Mouse (Mus musculus) layer of hippocampus, postnatal 10 days (tissue): ENCODE measurements around the gene Pkm. TPM values are rescaled to one million over a fixed set of nuclear protein-coding genes. Genes with fewer than 3 reads are reported as not detected.

Experiments used
- DNase-seq, 2 experiments: peaks; one replicate each; pipeline ENCODE4 v3.0.0; 2021; ENCODE audit warnings: low spot score in 2 of 2
- total RNA-seq, 2 experiments: library from RNA; stranded (reverse); gene quantifications; 2 replicates each; pipeline ENCODE4 v1.2.3; 2021

Pkm gene
- total RNA-seq, 2 experiments from 2014 or later, result 761 to 808 TPM

DNA sequence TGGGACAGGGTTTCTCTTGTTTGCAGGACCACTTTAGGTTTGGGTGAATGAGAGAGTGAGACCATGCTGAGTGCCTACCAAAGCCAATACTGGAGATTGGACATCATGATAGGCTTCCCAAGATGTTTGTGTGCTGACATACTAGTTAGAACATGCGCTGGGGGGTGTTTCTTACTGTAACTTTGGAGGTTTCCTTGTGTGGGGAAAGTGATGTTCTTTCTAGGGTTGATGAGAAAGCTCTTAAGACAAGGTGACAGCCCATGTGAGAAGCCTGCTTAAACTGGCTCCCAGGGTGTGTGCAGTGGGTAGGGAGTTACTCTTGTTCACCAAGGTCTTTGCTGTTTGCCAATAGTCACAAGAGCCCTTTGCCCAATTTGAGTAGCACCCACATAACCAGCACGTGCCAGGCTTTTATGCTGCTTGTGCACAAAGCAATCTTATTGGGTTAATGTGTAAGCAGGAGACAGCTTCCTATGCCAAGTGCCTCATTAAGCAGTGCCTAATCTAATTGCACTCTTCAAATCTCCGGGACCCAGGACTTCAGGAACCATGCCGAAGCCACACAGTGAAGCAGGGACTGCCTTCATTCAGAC, 8.6 kb downstream of the Pkm start:
- no peak for DNase-seq

DNA sequence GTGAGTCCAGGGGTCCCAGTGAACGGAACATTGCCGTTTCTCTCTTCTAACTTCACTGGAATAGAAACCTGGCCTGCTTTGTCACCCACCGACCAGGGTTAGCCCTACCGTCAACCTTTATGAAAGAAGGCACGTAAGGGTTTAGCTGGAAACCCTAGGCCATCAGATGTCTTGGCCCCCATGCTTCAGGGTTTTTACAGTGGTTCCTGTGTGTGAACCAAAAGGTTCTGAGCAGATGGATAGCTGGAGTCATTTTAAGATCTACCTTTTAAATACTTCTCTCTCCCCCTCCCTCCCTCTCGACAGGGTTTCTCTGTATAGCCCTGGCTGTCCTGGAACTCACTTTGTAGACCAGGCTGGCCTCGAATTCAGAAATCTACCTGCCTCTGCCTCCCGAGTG, 9.8 kb downstream of the Pkm start:
- DNase-seq, result no peak

DNA sequence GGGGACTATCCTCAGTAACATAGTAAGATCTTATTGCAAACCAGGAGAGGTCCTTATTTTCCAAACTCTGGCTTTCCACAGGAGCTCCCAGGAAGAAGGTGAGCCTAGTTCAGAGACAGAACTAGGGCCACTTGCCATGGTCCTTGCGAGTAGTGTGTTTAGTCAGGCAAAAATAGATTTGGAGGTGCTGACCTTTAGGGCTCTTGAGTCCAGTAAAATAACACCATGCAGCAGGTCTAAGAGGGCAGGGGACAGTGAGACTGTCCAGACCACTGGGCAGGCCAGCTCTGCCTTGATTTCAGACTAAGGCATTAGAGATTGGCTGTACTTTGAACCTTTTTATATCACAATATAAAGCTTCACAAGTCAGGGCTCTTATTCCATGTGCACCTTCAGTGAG, 10.6 kb downstream of the Pkm start:
- no peak for DNase-seq

DNA sequence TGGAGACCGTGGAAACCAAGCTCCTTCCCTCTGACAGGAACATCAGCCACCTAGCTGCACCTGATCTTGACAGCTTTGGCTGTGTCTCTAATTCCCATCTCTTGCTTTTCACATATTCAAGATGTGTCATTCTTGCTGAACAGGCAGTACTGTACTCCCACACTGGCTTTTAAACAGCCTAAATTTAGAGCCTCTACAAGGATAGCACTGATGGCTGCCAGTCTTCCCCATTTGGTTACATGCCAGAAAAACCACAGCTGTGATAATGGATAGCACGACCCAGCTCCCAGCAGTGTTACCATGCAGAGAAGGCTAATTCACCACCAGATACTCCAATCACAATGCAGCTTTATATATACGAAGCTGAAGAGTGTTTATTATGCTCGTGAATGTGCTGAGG, 11.1 kb downstream of the Pkm start:
- no peak for DNase-seq

DNA sequence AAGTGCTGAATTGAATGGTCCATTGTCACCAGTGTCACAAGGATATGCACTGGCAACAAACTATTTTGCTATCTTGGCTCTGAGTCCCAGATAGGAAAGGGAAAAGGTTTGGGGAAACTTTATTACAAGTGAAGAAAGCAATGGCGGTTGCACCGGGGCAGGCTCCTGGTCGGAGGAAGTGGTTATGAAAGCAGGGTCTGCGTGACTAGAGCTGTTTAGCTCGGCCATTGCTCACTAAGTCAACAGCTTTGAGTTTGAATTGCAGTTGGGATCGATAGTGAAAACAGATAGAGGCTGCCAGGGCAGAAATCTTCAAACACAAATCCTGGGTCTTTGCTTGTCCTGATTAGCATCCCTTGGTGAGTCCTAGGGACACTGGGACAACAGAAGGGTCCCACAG, 11.7 kb downstream of the Pkm start:
- no peak for DNase-seq

DNA sequence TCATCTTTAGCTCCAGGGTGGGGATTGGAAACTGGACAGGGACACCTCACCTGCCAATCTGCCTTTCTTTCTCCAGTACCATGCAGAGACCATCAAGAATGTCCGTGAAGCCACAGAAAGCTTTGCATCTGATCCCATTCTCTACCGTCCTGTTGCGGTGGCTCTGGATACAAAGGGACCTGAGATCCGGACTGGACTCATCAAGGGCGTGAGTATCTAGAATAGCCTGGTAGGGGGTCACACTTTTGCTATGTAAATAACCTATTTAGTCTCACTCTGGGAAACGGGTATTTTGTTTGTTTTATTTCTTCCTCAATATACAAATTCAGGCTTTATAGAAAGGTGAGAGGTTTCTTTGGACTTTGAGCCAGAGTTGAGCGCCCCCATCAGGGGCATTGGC, 12.3 kb downstream of the Pkm start:
- DNase-seq, result no peak

DNA sequence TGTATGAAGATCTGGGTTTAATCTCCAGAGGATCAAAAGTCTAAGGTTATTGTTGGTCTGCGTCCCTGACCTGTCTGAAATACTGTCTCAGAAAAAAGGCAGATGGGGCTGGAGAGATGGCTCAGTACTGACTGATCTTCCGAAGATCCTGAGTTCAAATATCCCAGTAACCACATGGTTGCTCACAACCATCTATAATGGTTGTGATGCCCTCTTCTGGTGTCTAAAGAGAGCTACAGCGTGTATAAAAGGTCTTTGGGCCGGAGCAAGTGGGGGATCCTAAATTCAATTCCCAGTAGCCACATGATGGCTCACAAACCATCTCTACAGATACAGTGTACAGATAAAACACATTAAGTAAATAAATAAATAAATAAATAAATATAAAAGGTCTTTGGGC, 13.0 kb downstream of the Pkm start:
- no peak for DNase-seq

DNA sequence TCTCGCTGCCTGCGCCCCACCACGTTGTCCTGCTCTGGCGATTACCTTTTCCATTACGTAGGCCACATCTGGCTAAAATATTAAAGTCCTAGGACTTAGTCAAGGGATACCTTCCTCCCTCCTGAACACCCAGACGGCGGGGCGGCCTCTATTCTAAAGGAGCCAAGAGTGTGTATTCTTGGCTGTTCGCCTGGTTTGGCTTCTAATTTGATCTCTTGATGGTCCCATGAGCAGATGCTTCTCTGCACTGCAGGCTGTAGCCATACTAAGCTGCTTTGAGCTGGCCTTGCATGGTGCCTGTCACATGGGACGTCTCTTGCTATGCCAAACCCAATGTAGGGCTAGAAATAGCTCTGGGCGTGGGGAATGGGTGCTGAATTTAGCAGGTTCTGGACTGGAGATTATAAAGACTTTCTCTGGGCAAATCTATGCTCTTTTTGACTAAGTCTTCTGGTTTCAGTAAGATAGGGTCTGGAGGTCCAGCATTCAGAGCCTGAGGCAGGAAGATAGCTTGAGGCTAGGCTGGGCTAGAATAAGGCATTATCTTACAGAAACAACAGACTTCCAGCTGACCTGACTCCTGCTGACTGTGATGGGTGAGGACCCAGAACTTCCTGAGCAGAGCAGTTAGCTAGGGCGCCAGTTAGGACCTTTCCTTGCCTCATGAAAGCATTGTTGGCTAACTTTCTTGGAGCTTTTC, 16.2 kb downstream of the Pkm start:
- no peak for DNase-seq

DNA sequence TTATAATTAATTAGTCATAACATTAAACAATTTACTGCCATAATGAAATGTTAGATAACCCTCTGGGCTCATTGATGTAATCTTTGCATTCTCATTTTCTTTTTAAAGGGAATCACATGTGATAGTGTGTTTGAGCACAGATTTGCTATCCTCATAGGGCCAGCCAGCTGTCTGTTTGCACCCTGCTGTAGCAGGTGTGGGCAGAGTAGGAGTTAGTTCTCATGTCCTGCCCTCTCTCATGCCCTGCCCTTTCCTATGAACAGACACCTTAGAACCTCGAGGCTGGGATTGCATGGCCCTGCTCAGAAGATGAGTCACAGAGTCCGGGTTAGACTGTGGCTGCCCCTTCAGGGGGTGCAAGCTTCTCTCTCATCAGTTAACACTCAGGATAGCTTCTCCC, 17.3 kb downstream of the Pkm start:
- DNase-seq, result no peak

DNA sequence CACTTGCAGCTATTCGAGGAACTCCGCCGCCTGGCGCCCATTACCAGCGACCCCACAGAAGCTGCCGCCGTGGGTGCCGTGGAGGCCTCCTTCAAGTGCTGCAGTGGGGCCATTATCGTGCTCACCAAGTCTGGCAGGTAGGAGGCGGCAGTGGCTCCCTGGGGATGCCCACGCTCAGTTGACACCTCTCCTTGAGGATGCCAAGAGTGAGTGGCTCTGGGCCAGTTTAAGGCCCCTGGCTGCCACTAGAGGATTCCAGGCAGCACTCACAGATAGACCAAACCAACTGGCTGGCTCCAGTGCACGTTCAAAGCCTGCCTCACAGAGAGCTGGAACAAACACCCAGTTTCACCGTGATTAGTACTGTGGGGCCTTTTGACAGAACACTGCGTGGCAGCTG, 19.4 kb downstream of the Pkm start:
- no peak for DNase-seq

DNA sequence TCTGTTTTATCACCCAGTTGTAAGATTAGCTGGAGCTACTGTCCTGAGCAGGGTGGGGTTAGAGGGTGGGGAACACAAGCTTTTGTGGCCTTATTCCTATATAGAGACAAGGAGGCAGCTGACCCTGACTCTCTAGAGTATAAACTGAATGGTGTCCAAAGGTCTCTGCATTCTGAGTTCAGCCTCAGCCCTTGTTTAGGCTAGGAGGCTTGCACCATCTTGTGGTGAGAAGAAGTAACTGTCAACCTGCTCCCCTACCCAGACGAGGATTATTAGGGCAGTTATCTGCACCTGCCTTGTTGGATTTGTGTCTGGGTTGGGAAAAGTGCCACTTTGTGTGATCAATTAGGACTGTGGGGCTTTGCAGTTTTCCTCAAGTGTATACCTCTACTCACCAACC, 22.1 kb downstream of the Pkm start:
- DNase-seq, result no peak

DNA sequence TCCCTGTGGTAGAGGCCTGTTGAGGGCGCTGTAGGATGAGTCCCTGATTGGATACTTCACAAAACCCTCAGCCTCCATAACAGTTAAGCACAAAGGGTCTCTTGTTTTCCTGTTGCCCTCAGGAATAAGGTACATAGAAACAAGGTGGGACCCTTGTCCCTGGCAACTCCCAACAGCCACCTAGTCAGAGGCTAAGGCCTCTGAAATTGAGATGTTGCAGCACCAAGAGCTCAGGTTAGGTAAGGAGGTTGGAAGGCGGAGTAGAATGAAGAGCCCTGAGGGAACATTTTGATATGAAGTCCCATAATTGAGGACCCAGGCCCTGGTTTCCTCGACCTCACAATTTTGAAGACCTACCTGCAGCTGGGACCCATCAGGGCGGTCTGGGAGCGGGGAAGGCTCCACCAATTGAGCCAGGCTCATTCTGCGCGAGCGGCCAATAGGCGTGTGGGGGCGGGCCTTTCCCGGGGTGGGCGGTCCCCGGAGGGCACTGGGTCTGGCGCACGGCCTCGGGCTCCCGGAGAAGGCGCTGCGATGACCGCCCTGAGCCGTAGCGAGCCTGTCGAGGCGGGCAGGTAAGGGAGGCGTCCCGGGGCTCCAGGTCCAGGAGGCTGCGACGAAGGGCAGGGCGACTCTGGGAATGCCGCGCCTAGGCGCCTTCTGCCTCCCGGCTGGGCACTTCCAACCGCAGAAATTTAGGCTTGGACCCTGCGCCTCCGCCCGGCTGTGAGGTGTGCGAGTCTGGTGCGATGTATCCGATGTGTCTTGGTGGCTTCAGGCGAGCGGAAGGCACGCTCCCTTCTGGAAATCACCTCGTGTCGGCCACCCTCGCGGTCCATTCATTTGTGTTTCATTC, 23.7 kb downstream of the Pkm start, which contains the start of gene Gramd2:
TSS of gene Gramd2 (plus strand) at position 467 of the 856 bp plus-strand sequence.
- peak; percentile 75 to 82 for DNase-seq

DNA sequence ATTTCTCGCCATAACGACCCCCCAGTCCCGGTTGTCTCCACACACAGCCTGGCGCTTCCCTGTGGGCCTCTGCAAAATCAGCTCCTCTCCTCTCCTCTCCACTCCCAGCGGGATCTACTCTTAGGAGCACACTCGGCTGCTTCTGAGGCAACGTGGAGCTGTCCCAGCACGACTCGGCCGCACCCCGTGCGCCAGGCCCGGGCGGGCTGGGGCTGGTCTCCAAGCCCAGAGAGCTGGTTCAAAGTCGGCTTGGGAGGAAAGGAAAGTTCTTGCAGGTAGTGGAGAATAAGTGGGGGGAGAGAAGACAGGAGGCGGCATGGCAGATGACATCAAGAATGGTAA, 24.3 kb downstream of the Pkm start:
- DNase-seq, result no peak

DNA sequence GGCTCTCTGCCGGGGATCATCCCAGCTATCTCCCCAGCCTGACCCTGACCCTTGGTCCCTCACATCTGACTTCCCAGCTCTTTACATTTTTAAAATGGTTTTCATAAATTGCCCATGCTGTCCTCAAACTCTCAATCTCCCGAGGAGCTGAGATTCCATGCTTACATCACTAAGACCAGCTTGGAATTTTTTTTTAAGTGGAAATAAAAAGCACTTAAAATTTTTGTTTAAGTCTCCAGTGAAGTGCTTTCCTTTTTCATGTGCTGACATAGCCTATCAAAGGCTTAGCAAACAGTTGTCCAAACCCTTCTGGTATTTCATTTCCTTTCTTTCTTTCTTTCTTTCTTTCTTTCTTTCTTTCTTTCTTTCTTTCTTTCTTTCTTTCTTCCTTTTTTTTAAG, 27.9 kb downstream of the Pkm start:
- DNase-seq, result no peak

DNA sequence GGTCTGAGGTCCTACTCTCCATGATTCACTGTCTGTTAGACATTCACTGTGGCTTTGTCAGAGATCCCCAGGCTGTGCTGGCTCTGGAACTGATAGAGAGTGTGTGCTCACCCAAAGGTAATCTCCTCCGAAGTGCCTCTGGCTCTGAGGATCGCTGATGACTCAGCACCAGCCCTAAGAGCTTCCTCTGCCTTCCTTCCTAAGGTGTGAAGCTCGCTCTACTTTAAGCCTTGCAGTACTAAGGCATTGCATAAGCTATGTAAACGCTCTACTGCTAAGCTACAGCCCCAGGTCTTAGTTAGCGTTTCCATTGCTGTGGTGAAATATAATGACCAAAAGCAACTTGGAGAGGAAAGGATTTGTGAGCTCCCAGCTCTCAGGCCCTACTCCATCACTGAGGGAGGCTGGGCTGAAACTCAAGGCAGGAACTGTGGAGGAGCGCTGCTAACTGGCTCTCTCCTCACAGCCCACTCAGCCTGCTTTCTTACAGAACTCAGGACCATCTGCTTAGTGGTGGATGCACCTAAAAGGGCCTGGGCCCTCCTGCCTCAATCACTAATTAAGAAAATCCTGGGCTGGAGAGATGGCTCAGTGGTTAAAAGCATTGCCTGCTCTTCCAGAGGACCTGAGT, 31.4 kb downstream of the Pkm start:
- DNase-seq, result no peak

DNA sequence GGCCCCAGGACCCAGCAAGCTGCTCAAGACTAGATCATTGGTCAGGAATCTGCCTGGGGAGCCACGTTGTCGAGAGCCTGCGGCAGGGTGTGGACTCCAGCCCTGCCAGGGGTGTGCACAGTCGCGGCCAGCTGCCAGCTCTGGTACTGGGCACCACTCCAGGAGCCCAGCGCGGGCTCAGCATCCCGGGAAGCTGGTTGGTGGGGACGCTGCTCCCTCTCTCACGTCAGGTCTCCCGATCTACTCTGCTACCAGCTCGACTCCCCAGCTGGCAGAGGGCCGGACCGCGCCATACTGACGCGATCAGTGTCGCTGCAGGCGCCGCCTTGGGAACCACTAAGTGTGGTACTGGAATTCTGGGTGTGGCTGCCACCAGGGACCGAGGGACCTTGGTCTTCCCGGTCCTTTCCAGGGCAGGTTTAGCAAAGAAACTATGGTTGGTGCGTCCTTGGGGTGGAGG, 35.5 kb downstream of the Pkm start:
- DNase-seq, result peak; percentile 88 to 90

DNA sequence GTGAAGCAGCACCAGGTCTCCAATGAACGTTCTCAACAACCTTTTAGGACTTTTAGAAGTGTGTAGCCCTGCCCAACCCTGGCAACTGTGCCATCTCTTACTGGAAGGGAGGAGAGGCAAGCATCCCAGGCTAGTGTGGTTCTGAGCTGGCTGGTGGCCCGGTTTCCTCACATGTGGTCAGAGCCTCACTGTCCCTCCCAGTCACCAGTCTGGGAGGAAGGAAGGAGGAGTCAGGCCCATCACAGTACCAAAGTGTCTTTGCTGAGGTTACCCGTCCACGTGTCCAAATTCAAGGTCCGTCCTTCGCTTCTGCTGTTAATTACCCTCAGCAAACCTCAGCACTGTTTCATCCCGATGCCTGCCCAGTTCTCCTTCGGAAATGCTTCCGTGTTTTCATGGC, 36.0 kb downstream of the Pkm start:
- DNase-seq, result peak; percentile 64 to 71

DNA sequence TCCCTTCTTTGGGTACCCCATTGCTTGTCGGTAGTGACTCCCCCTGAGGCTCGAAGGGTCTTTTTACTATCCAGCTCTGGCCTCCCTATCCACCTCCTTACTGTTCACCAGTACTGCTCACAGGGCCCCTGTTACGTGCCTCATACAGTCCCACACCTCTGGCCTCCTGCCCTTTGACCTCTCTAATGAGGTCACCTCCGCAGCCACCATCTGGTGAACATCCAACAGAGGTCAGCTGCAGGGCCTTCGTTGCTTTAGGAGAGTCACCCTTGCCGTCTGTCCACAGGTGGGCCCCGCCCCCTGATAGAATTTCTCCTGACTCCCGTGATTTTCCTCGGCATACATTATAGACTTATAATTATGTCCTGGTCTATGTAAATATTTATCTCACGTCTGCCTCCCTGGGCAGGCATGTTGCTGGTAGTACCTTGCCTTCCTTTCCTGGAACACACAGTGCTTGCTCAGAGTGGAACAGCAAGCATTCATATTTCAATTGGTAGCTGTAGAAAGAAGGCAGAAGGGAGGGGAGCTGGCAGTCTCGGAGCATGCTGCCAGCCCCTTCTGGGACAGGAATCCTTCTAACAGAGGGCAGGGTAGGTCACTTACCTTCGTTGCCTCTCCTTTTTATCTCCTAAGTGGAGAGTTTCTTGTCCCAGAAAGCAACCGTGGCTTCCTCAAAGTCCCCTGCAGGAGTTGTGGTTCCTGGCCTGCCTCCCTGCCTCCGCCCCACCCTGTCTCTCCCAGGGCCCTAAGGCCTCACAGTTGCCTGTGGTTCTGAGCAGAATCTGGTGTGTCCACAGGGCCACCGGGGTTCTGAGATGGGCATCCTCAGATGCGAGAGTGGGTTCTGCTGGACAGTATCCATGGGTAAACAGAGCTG, 38.6 kb downstream of the Pkm start:
- DNase-seq, result no peak

DNA sequence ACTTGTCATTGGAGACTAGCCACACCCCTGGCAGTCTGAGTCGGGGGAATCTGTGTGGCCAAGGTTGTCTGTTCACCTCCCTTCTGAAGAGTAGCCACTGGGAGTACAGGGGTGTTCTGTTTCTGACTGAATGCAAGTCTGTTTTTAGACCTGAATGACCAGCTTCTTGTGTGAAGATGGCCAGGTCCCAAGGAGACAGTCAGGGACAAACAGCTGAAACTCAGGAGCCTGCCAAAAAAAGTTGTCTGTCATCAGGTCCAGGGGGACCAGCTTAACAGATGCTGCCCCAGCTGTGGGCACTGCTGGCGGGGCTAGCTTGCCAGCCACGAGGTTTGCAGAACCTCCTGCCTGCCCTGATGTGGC, 39.3 kb downstream of the Pkm start:
- DNase-seq, result no peak

DNA sequence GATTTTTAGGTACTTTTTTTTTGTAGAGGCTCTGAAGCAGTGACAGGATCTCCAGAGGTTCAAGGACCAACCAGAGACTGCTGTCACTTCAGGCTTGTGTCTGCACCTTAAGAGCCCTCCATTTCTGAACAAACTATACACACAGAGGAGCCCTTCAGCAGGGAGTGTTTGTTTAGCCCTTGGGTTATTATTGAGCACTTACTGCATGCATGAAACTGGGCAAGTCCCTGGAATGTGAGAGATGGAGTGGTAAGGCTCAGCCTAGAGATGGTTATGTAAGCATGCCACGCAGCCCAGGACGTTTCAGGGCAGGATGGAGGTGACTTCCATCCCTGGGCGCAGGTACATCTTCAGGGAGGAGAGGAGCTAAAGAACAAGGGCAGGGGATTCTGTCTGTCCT, 40.2 kb downstream of the Pkm start:
- no peak for DNase-seq

DNA sequence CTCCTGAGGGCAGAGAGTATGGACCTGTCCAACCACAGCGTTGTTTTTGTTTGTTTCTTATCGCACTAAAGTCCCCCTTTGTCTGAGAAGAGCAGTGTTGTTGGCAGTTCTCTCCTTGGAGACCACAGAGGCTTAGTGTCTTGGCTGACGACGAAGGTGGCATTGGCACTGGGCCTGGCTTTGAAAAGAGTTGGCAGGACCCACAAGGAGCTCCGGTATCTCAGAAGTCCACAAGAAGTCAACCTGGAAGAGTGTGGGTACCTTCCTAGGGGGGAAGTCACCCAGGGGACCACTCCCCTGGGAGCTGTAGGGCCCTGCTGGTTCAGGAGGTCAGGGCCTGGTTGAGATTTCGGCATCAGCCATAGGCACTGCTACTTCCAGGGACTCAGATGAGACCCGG, 44.9 kb downstream of the Pkm start:
- DNase-seq, result no peak
